Mouse (Mus musculus): ENCODE results near the gene Asb2. TPM values are rescaled to one million over a fixed set of nuclear protein-coding genes. Genes with fewer than 3 reads are reported as not detected.

Asb2 gene
- total RNA-seq, 2 experiments from 2014 or later = 1.4 to 1.8 TPM

DNA sequence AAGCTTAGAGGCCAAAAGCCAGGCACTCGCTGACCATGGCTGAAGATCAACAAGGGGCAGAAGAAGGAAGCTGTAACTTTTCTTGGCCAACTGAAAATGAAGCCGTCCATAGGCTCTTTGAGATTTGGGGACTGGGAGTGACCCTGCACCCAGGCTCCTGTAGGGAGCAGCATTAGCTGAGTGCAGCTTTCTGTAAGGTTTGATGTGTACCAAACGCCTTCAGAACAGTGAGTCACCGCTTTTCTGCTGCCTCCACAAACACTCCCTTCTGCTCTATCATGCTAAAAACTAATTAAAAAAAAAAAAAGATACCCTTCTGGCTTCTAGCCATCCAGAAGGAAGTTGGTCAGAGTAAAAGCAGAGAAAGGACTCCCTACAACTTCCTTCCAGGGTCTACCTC lies 79.4 kb downstream of the Asb2 start:
- intact Hi-C loops (cut with DNase I) = no loop called here
- no peak for DNase-seq

DNA sequence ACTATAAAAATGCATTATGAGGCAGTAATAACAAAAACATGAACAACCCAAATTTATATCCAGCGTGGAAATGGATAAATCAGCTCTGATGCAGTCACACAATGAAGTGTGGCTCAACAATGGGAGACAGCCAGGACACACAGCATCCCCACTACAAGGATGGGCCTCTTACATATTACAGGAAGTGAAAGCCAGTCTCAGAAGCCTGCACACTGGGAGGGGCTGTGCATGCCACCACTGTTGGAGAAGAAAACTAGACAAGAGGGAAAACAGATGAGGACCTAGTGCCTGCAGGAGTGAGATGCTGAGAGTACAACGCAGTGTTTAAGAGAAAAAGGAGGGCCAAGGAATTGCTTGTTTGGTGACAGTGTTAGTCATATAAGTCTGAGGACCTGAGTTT lies 82.1 kb downstream of the Asb2 start:
- no peak for DNase-seq
- intact Hi-C loops (cut with DNase I) = no loop called here

DNA sequence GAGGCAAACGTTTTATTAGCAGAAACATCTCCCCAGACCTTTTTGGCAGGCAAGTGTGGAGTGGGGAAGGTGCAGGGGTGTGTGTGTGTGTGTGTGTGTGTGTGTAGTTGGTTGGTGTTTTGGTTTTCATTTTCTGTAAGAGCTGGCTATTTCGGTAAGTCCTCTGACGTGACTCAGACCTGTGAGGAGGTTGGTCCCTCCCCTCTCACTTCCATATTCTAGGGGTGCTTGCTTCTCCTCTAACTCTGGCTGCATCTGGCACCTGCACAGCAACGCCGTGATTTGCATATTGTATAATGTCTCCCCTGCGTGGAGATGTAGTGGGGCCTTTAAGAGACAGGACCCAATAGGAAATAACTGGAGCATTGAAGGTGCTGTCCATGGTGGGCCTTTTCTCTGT lies 82.8 kb downstream of the Asb2 start:
- intact Hi-C loops (cut with DNase I) = no loop called here
- no peak for DNase-seq

DNA sequence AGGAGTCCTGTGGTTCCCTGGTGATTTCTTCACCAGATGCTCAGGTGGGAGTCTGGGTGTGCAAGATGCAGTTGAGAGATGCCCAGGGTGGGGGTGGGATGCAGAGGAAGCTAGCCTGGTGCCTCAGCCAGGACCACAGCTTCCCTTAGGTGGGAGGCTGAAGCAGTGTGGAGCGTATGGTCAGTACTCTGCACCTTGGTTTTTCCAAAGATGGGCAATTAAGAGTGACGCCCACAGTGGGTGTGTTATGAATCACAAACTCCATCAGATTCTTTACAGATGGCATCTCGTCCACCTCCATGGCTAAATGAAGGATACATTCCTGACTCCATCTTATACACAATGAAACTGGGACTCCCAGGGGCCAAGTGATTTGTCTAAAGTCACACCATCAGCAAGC lies 83.6 kb downstream of the Asb2 start:
- intact Hi-C loops (cut with DNase I) = no loop called here
- no peak for DNase-seq

Other genes with a start within 250 kb of the Asb2 start
- 1 to 10 TPM in 1 of 2 experiments, under 1 TPM in 1; 0.62 to 1.8 TPM for gene Prima1, start 113.9 kb downstream of the Asb2 start, total RNA-seq (2021)
- 1 to 10 TPM; 4.9 to 7.0 TPM for gene Fam181a, start 45.0 kb downstream of the Asb2 start, total RNA-seq (2021)
- 10 to 100 TPM; 17.4 to 17.7 TPM for gene Otub2, start 32.7 kb upstream of the Asb2 start, total RNA-seq (2021)
- 1 to 10 TPM; 2.6 to 5.7 TPM for gene 9330161L09Rik, start 51.8 kb upstream of the Asb2 start, total RNA-seq (2021)
- gene Ddx24, start 69.8 kb upstream of the Asb2 start, total RNA-seq (2021) = 100 to 1,000 TPM; 123 to 143 TPM
- 10 to 100 TPM; 19.2 to 23.7 TPM for gene Ifi27, start 78.2 kb upstream of the Asb2 start, total RNA-seq (2021)
- 1 to 10 TPM; 1.6 to 2.1 TPM for gene Ifi27l2a, start 87.7 kb upstream of the Asb2 start, total RNA-seq (2021)
- gene Ifi27l2b, start 101.2 kb upstream of the Asb2 start, total RNA-seq (2021) = not detected
- gene Ppp4r4, start 176.3 kb upstream of the Asb2 start, total RNA-seq (2021) = 1 to 10 TPM; 7.2 to 8.1 TPM

All from left cerebral cortex, postnatal 4 days (tissue).